Mouse (Mus musculus) neural tube, embryonic 11.5 days (tissue): ENCODE data around the gene Araf. TPM values are rescaled to one million over a fixed set of nuclear protein-coding genes. Genes with fewer than 3 reads are reported as not detected.

Experiments used
- ATAC-seq: fragments of 200-750 bp; cut with Nextera tagmentation; 2 replicates; pipeline ENCODE4 v1.8.0; 2017; ENCODE audit warnings: moderate number of reproducible peaks, mild to moderate bottlenecking, moderate TSS enrichment, moderate library complexity; ENCODE audit not compliant: insufficient read depth, low FRiP score, low TSS enrichment
- DNase-seq: peaks from one replicate; pipeline ENCODE4 v3.0.0-alpha.2; 2015; ENCODE audit warnings: low spot score
- H3K27ac ChIP-seq: fragments of 300-500 bp; sonication (generic); 2 replicates; pipeline ENCODE4 v1.5.1; 2014; ENCODE audit warnings: low read depth, mild to moderate bottlenecking, low read length
- H3K27me3 ChIP-seq: fragments of 300-500 bp; sonication (generic); 2 replicates; pipeline ENCODE4 v1.6.1; 2014; ENCODE audit warnings: mild to moderate bottlenecking, low read length, mixed read lengths; ENCODE audit not compliant: control insufficient read depth, insufficient read depth
- H3K36me3 ChIP-seq: fragments of 300-500 bp; sonication (generic); 2 replicates; pipeline ENCODE4 v1.6.1; 2014; ENCODE audit warnings: mild to moderate bottlenecking, low read length, moderate library complexity, mixed read lengths; ENCODE audit not compliant: control insufficient read depth, insufficient read depth
- H3K4me1 ChIP-seq: fragments of 300-500 bp; sonication (generic); 2 replicates; pipeline ENCODE4 v1.6.1; 2014; ENCODE audit warnings: low read length, mixed read lengths; ENCODE audit not compliant: control insufficient read depth, insufficient read depth
- H3K4me2 ChIP-seq: fragments of 300-500 bp; sonication (generic); 2 replicates; pipeline ENCODE4 v1.6.1; 2014; ENCODE audit warnings: low read depth, mild to moderate bottlenecking, moderate library complexity
- H3K4me3 ChIP-seq: fragments of 300-500 bp; sonication (generic); 2 replicates; pipeline ENCODE4 v1.5.1; 2014; ENCODE audit warnings: low read depth, low read length
- H3K9ac ChIP-seq: fragments of 300-500 bp; sonication (generic); 2 replicates; pipeline ENCODE4 v1.6.1; 2014; ENCODE audit warnings: mild to moderate bottlenecking, low read length
- H3K9me3 ChIP-seq: fragments of 300-500 bp; sonication (generic); 2 replicates; pipeline ENCODE4 v1.6.1; 2016; ENCODE audit warnings: low read length; ENCODE audit not compliant: control insufficient read depth
- WGBS: fragments of 180-500 bp; shearing (Covaris S2); extraction: QIAGEN DNeasy Blood & Tissue Kit; methylation state at CpG from one replicate; pipeline ENCODE4 v1.1.7; 2014; 5-methylcytosine and 5-hydroxymethylcytosine counted together
- polyA plus RNA-seq: library from polyadenylated mRNA; unstranded; fragments of >200 nt; fragmentation: Nextera tagmentation; extraction: Ambion mirVana; gene quantifications from 2 replicates; pipeline ENCODE4 v1.2.1, GENCODE M21; 2014

Gene Araf
- polyA plus RNA-seq, 1 experiment from 2014 or later = 126 TPM

DNA sequence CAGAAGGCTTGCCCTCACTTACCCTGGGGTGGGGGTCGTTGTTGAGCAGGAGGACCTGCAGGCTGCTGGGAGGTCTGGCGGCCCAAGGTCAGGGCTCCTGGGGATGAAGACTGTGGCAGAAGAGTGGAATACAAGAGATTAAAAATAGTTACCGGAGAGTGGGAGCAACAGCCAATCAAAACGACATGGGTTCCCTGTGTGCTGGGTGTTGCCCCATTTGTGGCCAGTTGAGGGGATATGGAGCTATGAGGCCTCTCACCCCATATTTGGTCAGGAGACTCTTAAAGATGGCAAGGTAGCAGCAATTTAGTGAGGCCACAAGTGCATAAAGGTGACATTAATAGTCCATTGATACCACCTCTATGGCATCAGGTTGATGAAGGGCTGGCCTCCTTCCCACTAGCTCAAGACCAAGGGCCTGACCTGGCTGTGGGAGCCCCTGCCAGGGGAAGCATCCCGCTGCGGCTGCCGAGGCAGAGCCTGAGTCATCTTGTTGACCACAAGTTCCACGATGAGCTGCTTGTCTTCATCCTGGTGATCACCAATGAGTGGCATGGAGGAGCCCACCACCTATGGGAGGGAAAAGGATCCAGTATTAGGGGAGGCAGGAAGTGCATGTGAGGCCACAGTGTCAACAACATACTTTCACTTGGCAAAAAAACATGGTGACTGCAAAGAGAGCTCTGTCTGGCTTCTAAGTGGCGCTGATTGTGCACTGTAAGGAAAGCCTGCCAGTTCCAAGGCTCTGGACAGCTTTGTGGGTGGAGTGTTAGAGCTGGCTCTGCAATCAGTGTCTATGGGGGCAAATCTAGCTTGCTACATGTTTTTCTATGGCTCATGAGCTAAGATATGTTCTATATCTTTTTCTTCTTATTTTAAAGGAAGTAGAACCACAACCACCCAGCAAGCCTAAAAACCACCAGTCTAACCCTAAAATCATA is 65.8 kb downstream of the Araf start:
- WGBS = 87% methylated on average over 9 of the region's 9 CpGs
- no peak for DNase-seq
- H3K4me2 ChIP-seq = no peak overlapping the region

GRCm38 (mm10) chrX:20868091-20868490 is 70.5 kb downstream of the Araf start:
- no peaks in the 10 kb centered on the region for H3K36me3 ChIP-seq
- H3K4me2 ChIP-seq = no peak overlapping the region
- no peaks in the 10 kb centered on the region for H3K9me3 ChIP-seq
- H3K27me3 ChIP-seq = no peaks in the 10 kb centered on the region
- H3K4me3 ChIP-seq = no peak overlapping the region
- ATAC-seq = no peak
- H3K4me1 ChIP-seq = no peaks in the 10 kb centered on the region
- WGBS = 77% methylated on average over 4 of the region's 4 CpGs
- no peak overlapping the region for H3K9ac ChIP-seq
- no peak overlapping the region for H3K27ac ChIP-seq
- DNase-seq = no peak

More for the DNA sequence above, 65.8 kb downstream of the Araf start:
- no peak for ATAC-seq
- H3K9me3 ChIP-seq = no peaks in the 10 kb centered on the region
- H3K27ac ChIP-seq = no peak overlapping the region
- H3K9ac ChIP-seq = no peak overlapping the region
- no peak overlapping the region for H3K4me3 ChIP-seq
- H3K27me3 ChIP-seq = no peaks in the 10 kb centered on the region
- H3K4me1 ChIP-seq = no peaks in the 10 kb centered on the region
- H3K36me3 ChIP-seq = no peaks in the 10 kb centered on the region

DNA sequence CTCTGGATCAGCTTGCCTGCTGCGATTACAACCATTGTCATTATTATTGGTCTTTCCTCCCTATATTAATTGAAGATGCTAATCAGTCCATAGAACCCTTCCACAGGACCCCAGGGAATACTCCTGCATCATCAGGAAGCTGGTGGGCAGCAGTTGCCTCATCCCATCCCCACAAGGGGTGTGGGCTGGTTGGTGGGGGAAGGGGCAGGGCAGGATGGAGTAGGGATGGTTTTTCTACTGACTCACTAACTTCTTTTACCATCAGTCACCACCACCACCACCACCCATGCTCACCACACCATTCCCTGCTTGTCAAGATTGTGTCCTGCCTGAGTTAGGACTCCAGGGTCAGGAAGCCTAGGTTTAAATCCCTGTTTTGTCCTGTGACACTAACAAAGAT is 71.6 kb downstream of the Araf start:
- no peak overlapping the region for H3K4me3 ChIP-seq
- H3K27ac ChIP-seq = no peak overlapping the region
- no peaks in the 10 kb centered on the region for H3K4me1 ChIP-seq
- no peak overlapping the region for H3K4me2 ChIP-seq
- no peak overlapping the region for H3K9ac ChIP-seq
- no peaks in the 10 kb centered on the region for H3K27me3 ChIP-seq
- ATAC-seq = no peak
- 85% methylated on average over 1 of the region's 1 CpGs for WGBS
- DNase-seq = no peak
- no peaks in the 10 kb centered on the region for H3K36me3 ChIP-seq
- no peaks in the 10 kb centered on the region for H3K9me3 ChIP-seq

DNA sequence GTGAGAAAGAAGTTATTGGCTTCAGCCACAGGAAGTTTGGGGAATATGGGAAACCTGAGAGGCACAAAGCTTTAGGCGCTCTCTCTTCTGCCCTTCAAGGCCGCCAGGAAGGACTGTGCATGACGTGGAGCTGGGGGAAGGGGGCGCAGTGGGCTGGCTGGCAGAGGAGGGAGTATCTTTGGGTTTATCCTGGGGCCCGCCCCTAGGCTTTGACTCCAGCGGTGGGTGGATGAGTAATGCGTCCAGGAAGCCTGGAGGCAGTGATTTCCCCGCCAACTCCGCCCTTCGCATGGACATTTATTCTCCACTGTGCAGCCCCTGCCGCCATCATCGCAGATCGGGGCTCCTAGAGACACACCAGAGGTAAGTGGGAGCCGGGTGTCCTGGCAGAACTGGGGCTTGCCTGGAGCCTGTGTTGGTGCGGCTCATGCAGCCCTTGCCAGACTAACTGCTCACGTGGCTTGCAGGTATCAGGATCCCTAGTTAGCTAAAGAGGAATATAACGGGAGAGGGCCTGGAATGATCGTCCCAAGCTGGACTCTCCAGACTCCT is 72.4 kb downstream of the Araf start, which contains the start of gene Timp1:
TSS of gene Timp1 (plus strand) at position 205 of the 552 bp plus-strand sequence.
- Histone ChIP-seq H3K9ac (no peak within 1 kb of the TSS), H3K27ac (no peak within 1 kb of the TSS), H3K27me3 (no peaks in the 10 kb centered on the region), H3K4me3 (0 out of 2 replicates have a peak within 1 kb of the TSS, but pooled peaks have one; percentile 0), H3K4me1 (no peaks in the 10 kb centered on the region), H3K9me3 (no peaks in the 10 kb centered on the region), H3K36me3 (no peaks in the 10 kb centered on the region), H3K4me2 (peak within 1 kb of the TSS; percentile 13; the same call in 1 of the 2 replicates)
- DNase-seq (peak; percentile 47), ATAC-seq (no peak)
- WGBS = 21% methylated on average over 18 of the region's 18 CpGs

DNA sequence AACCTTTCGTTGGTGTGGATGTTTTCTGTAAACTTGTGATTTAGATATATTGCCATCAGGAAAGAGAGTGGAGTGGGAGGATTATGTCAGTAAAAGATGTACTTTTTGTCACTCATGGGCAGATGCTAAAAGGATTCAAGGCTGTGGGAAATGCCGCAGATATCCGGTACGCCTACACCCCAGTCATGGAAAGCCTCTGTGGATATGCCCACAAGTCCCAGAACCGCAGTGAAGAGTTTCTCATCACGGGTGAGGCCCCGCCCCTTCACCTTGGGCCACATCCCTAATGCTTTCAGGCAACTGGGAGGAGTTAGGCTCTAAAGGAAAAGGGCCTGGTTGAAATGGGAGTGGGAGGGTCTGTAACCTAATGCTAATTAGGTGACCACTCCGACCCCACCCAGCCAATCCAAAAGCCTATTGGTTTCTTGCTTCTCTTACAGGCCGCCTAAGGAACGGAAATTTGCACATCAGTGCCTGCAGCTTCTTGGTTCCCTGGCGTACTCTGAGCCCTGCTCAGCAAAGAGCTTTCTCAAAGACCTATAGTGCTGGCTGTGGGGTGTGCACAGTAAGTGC is 75.4 kb downstream of the Araf start:
- Histone ChIP-seq H3K4me1 (no peaks in the 10 kb centered on the region), H3K9ac (no peak overlapping the region), H3K4me3 (no peak overlapping the region), H3K9me3 (no peaks in the 10 kb centered on the region), H3K36me3 (no peaks in the 10 kb centered on the region), H3K27me3 (no peaks in the 10 kb centered on the region), H3K4me2 (no peak overlapping the region), H3K27ac (no peak overlapping the region)
- DNase-seq (no peak), ATAC-seq (no peak)
- WGBS = 32% methylated on average over 11 of the region's 11 CpGs

DNA sequence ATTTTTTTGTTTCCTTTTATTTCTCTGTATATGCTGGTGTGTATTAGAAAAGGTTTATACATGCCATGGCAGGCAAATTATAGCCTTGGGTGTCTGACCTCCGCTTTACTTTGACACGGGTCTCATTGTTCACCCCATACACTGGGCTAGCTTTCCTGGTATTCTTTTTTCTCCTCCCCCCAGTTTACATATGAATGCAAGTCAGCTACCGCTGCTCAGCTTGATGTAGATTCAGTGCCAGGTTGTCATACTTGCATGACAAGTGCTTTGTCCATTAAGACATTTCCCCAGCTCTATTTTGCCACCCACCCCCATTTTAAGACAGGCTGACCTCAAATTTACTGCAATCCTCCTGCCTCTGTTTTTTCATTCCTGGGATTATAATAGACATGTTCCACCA is 77.6 kb downstream of the Araf start:
- no peak overlapping the region for H3K4me3 ChIP-seq
- H3K9ac ChIP-seq = no peak overlapping the region
- ATAC-seq (no peak), DNase-seq (no peak)
- no peak overlapping the region for H3K4me2 ChIP-seq
- H3K36me3 ChIP-seq = no peaks in the 10 kb centered on the region
- no peaks in the 10 kb centered on the region for H3K9me3 ChIP-seq
- 39% methylated on average over 3 of the region's 3 CpGs for WGBS
- no peak overlapping the region for H3K27ac ChIP-seq
- no peaks in the 10 kb centered on the region for H3K4me1 ChIP-seq
- no peaks in the 10 kb centered on the region for H3K27me3 ChIP-seq

DNA sequence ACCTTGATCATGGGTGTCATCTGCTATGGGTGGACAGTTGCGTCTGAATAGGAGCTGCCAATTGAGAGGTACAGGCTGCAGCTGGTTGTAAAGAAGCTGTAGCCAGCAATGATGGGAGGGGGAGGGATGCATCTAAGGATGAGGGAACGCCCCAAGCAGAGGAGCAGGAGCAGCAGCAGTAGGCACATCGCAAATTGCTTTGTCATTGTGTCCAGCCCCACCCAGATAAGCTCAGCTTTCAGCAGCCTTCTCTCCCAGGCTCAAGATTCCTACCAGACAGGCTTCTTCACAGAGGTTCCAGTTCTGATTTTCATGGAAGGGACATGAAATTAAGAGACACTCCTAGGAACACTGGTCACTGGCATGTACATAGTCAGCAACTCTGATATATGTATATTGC is 112.5 kb downstream of the Araf start:
- Histone ChIP-seq H3K27ac (no peak overlapping the region), H3K27me3 (no peaks in the 10 kb centered on the region), H3K9me3 (no peaks in the 10 kb centered on the region), H3K4me3 (no peak overlapping the region), H3K36me3 (no peaks in the 10 kb centered on the region), H3K4me1 (no peaks in the 10 kb centered on the region), H3K4me2 (no peak overlapping the region), H3K9ac (no peak overlapping the region)
- DNase-seq (no peak), ATAC-seq (no peak)
- WGBS = 36% methylated on average over 3 of the region's 3 CpGs
